Comparison of ENCODE assay signal across 33 mouse cellular contexts in the genomic region with DNA sequence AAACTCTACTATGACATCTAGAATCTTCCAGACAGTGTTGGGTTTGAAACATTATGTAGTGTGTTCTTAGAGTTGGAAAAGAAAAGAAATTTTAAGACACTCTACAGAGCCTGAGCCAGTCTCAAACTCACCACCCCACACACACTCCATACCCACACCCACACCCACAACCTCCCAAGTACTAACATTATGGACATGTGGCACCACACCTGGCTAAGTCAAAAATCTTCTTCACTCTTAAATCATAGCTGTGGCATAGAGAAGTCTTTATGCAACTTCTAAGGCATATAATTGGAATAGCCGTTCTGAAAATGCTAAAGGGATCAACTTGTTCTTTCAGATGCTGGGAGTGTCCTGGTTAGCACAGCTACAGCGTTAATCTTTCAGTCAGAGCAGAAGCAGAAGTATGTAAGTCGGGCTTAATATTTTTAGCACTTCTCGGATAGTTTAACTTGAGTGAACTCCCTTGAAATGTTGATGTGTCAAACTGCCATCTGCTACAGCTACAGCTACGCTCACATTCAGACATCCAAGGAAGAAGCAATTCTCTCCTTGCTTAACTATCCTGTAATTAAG.
DNase-seq lines count a peak whose midpoint lies in the region; ATAC-seq and TF ChIP-seq lines count a peak whose summit lies in the region.
"Had no signal": no experiment of that assay in that cellular context is flagged by ENCODE, and none has a peak within 500 bp of the region (broad histone marks: within the 10 kb centered on the region; RNA-seq: fewer than 3 reads in every experiment).

No protein-coding gene starts in this region.

- peak; percentile 36; the same call in 1 of the 2 replicates for ATAC-seq in forebrain, postnatal 0 days
- ATAC-seq in forebrain, embryonic 13.5 days, result no peak
- ATAC-seq: activated CD4-positive, CD25-positive, alpha-beta regulatory T cell, adult 4 months; forebrain, embryonic 15.5 days; intestine, postnatal 0 days had no signal

- no peak for TF ChIP-seq CTCF in forebrain, postnatal 0 days (IDR thresholded peaks at IDR 0.05; ENCODE audit: low read depth)

- no peak overlapping the region for H3K4me2 ChIP-seq in forebrain, postnatal 0 days (ENCODE audit: low read depth)
- H3K4me2 ChIP-seq in forebrain, embryonic 13.5 days, result no peak overlapping the region
- H3K4me2 ChIP-seq: forebrain, embryonic 15.5 days; heart, embryonic 12.5 days; hindbrain, embryonic 13.5 days; lung, embryonic 15.5 days; midbrain, embryonic 12.5 days; neural tube, embryonic 12.5 days had no signal

- H3K36me3 ChIP-seq in forebrain, postnatal 0 days (ENCODE audit: insufficient read depth), result no peaks in the 10 kb centered on the region
- no peaks in the 10 kb centered on the region for H3K36me3 ChIP-seq in forebrain, embryonic 13.5 days (ENCODE audit: poor library complexity, severe bottlenecking)
- H3K36me3 ChIP-seq: forebrain, embryonic 15.5 days; heart, embryonic 12.5 days; hindbrain, embryonic 13.5 days; lung, embryonic 15.5 days; midbrain, embryonic 12.5 days; neural tube, embryonic 12.5 days had no signal

- no peaks in the 10 kb centered on the region for H3K9me3 ChIP-seq in forebrain, postnatal 0 days (ENCODE audit: low read length)
- H3K9me3 ChIP-seq in forebrain, embryonic 13.5 days (replicated peaks), result no peaks in the 10 kb centered on the region
- H3K9me3 ChIP-seq: forebrain, embryonic 15.5 days; heart, embryonic 12.5 days; hindbrain, embryonic 13.5 days; lung, embryonic 15.5 days; neural tube, embryonic 12.5 days had no signal

- no peak overlapping the region for H3K9ac ChIP-seq in forebrain, postnatal 0 days
- H3K9ac ChIP-seq in forebrain, embryonic 13.5 days, result no peak overlapping the region
- H3K9ac ChIP-seq: forebrain, embryonic 15.5 days; heart, embryonic 12.5 days; hindbrain, embryonic 13.5 days; lung, embryonic 15.5 days; midbrain, embryonic 12.5 days; neural tube, embryonic 12.5 days had no signal

- H3K27ac ChIP-seq in forebrain, postnatal 0 days (ENCODE audit: low read depth, low read length), result no peak overlapping the region
- H3K27ac ChIP-seq in forebrain, embryonic 13.5 days, result no peak overlapping the region
- H3K27ac ChIP-seq: forebrain, embryonic 15.5 days; hindbrain, embryonic 13.5 days; lung, embryonic 15.5 days; midbrain, embryonic 12.5 days; neural tube, embryonic 12.5 days; stomach, postnatal 0 days had no signal

- H3K4me3 ChIP-seq in forebrain, postnatal 0 days (ENCODE audit: low read depth, low read length), result no peak overlapping the region
- H3K4me3 ChIP-seq in forebrain, embryonic 13.5 days, result no peak overlapping the region
- H3K4me3 ChIP-seq: forebrain, embryonic 15.5 days; heart, embryonic 12.5 days; hindbrain, embryonic 13.5 days; lung, embryonic 15.5 days; megakaryocyte, embryonic 14.5 days; midbrain, embryonic 12.5 days; myocyte; neural tube, embryonic 12.5 days had no signal

- DNase-seq in forebrain, postnatal 0 days, result no peak
- DNase-seq in left cerebral cortex, adult 18-20 months (ENCODE audit: low spot score in 2 of 2), result peak; percentile 19 to 56
- DNase-seq in left cerebral cortex, adult 11 months (ENCODE audit: low spot score), result no peak
- DNase-seq in right cerebral cortex, postnatal 36 days (ENCODE audit: low spot score in 2 of 2), result peak; percentile 24 to 47
- DNase-seq in right cerebral cortex, adult 2 months (ENCODE audit: low spot score in 2 of 2), result no peak
- DNase-seq in ovary, postnatal 14 days (ENCODE audit: low spot score), result no peak
- no peak for DNase-seq in lung, postnatal 10 days
- DNase-seq: adrenal gland, adult 2 months; adrenal gland, postnatal 36 days; cerebellum, adult 2 months; cerebellum, postnatal 14 days; gastrocnemius, postnatal 25 days; heart, adult 18-20 months; heart, postnatal 4 days; kidney, postnatal 14 days; liver; lung, postnatal 36 days; right cerebral cortex, postnatal 4 days; thymus, adult 2 months; thymus, postnatal 36 days had no signal

- H3K4me1 ChIP-seq in forebrain, postnatal 0 days (ENCODE audit: insufficient read depth), result no peaks in the 10 kb centered on the region
- H3K4me1 ChIP-seq in forebrain, embryonic 13.5 days, result no peaks in the 10 kb centered on the region
- H3K4me1 ChIP-seq: forebrain, embryonic 15.5 days; heart, embryonic 12.5 days; hindbrain, embryonic 13.5 days; lung, embryonic 15.5 days; megakaryocyte, embryonic 14.5 days; midbrain, embryonic 12.5 days; neural tube, embryonic 12.5 days had no signal

- 67% methylated on average over 5 of the region's 5 CpGs for WGBS in forebrain, postnatal 0 days
- WGBS in forebrain, embryonic 13.5 days, result 85% methylated on average over 5 of the region's 5 CpGs

- H3K27me3 ChIP-seq in forebrain, postnatal 0 days (ENCODE audit: insufficient read depth, low read length), result no peaks in the 10 kb centered on the region
- no peaks in the 10 kb centered on the region for H3K27me3 ChIP-seq in forebrain, embryonic 13.5 days
- H3K27me3 ChIP-seq: CH12.LX; forebrain, embryonic 15.5 days; heart, embryonic 12.5 days; hindbrain, embryonic 13.5 days; lung, embryonic 15.5 days; midbrain, embryonic 12.5 days; neural tube, embryonic 12.5 days had no signal

Comparison
In these comparisons a context has a peak if more than half of its experiments do, and no peak if none do; other contexts are left out.
1. DNase-seq: peak in left cerebral cortex, adult 18-20 months (2 of 2) and right cerebral cortex, postnatal 36 days (2 of 2); none in forebrain, postnatal 0 days (single experiment), left cerebral cortex, adult 11 months (single experiment), right cerebral cortex, adult 2 months (0 of 2), ovary, postnatal 14 days (single experiment) and lung, postnatal 10 days (single experiment).